Mouse (Mus musculus) MEL (cell line): ENCODE measurements around the gene Nmrk2.
A peak's percentile ranks its signal among the peaks of the same experiment; 100 is the strongest.

Source experiments
- CTCF ChIP-seq, 3 experiments: IDR thresholded peaks in 2 of 3; conservative IDR thresholded peaks in 1 of 3; 2 replicates each; pipeline ENCODE4 v1.5.1; 2011 to 2012; ENCODE audit warnings: low read length in 3 of 3, low read depth in 2 of 3, mild to moderate bottlenecking in 2 of 3, improper control_type of control experiment in 1 of 3, inconsistent platforms in 1 of 3, mixed read lengths in 1 of 3, moderate library complexity in 1 of 3; ENCODE audit not compliant: control insufficient read depth in 1 of 3, insufficient read depth in 1 of 3, poor library complexity in 1 of 3, severe bottlenecking in 1 of 3
- E2F4 ChIP-seq: IDR thresholded peaks from 2 replicates; pipeline ENCODE4 v1.6.1; 2011; ENCODE audit warnings: low read depth, low read length, improper control_type of control experiment, borderline replicate concordance
- ELF1 ChIP-seq: IDR thresholded peaks from 2 replicates; pipeline ENCODE4 v1.6.1; 2014; ENCODE audit warnings: low read depth, mild to moderate bottlenecking, inconsistent platforms, low read length, improper control_type of control experiment, moderate library complexity
- JUND ChIP-seq: IDR thresholded peaks from 2 replicates; pipeline ENCODE4 v1.6.1; 2011; ENCODE audit warnings: low read depth, mild to moderate bottlenecking, improper control_type of control experiment, low read length
- MEF2A ChIP-seq: IDR thresholded peaks from 2 replicates; pipeline ENCODE4 v1.6.1; 2014; ENCODE audit warnings: low read depth, mild to moderate bottlenecking, inconsistent platforms, low read length, improper control_type of control experiment; ENCODE audit not compliant: poor library complexity, insufficient replicate concordance, severe bottlenecking; ENCODE audit errors: extremely low read depth
- MXI1 ChIP-seq: IDR thresholded peaks from 2 replicates; pipeline ENCODE4 v1.6.1; 2011; ENCODE audit warnings: mild to moderate bottlenecking, low read depth, low read length, improper control_type of control experiment
- POLR2A ChIP-seq, 2 experiments: IDR thresholded peaks; 2 replicates each; pipeline ENCODE4 v1.6.1; 2011 to 2012; ENCODE audit warnings: low read length in 2 of 2, mild to moderate bottlenecking in 2 of 2, control low read depth in 1 of 2, improper control_type of control experiment in 1 of 2, low read depth in 1 of 2, moderate library complexity in 1 of 2; ENCODE audit not compliant: control insufficient read depth in 1 of 2, insufficient read depth in 1 of 2, poor library complexity in 1 of 2
- SMC3 ChIP-seq: IDR thresholded peaks from 2 replicates; pipeline ENCODE4 v1.6.1; 2011; ENCODE audit warnings: low read depth, low read length, improper control_type of control experiment
- TCF12 ChIP-seq: IDR thresholded peaks from 2 replicates; pipeline ENCODE4 v1.6.1; 2014; ENCODE audit warnings: low read depth, mild to moderate bottlenecking, inconsistent platforms, low read length, improper control_type of control experiment, moderate library complexity
- ZNF384 ChIP-seq: IDR thresholded peaks from 2 replicates; pipeline ENCODE4 v1.6.1; 2012; ENCODE audit warnings: low read depth, mild to moderate bottlenecking, inconsistent platforms, low read length, improper control_type of control experiment

GRCm38 (mm10) chr10:81217964-81218363, 16.1 kb upstream of the Nmrk2 start:
- TF ChIP-seq SMC3 (peak; percentile 64), ELF1 (no peak), CTCF (IDR thresholded peaks at IDR 0.05 in 2 of 3, conservative IDR thresholded peaks at IDR 0.05 in 1 of 3; ENCODE audit: control insufficient read depth in 1 of 3, insufficient read depth in 1 of 3, low read depth in 2 of 3, low read length in 3 of 3, poor library complexity in 1 of 3, severe bottlenecking in 1 of 3) (peak; percentile 86 to 96 (median 92)), MEF2A (no peak), E2F4 (no peak), ZNF384 (no peak), POLR2A (IDR thresholded peaks at IDR 0.05; ENCODE audit: control insufficient read depth in 1 of 2, insufficient read depth in 1 of 2, low read depth in 1 of 2, low read length in 2 of 2, poor library complexity in 1 of 2) (no peak), MXI1 (no peak), JUND (no peak), TCF12 (no peak)
